Mouse (Mus musculus) heart, embryonic 13.5 days (tissue): Measurements from ENCODE around the gene Traip. TPM values are rescaled to one million over a fixed set of nuclear protein-coding genes. Genes with fewer than 3 reads are reported as not detected.

Experiments used
- ATAC-seq: fragments of 200-750 bp; cut with Nextera tagmentation; 2 replicates; pipeline ENCODE4 v1.8.0; 2017; ENCODE audit warnings: moderate TSS enrichment; ENCODE audit not compliant: insufficient number of reproducible peaks, low FRiP score, low TSS enrichment; ENCODE audit errors: extremely low read depth
- H3K27ac ChIP-seq: fragments of 300-500 bp; sonication (generic); replicated peaks from 2 replicates; pipeline ENCODE4 v1.5.1; 2015; ENCODE audit warnings: moderate library complexity, mild to moderate bottlenecking, inconsistent platforms
- H3K27me3 ChIP-seq: fragments of 300-500 bp; sonication (generic); replicated peaks from 2 replicates; pipeline ENCODE4 v1.6.1; 2015; ENCODE audit warnings: mild to moderate bottlenecking, inconsistent platforms
- H3K36me3 ChIP-seq: fragments of 300-500 bp; sonication (generic); 2 replicates; pipeline ENCODE4 v1.6.1; 2015; ENCODE audit warnings: mild to moderate bottlenecking, inconsistent platforms
- H3K4me1 ChIP-seq: fragments of 300-500 bp; sonication (generic); 2 replicates; pipeline ENCODE4 v1.6.1; 2015; ENCODE audit warnings: inconsistent platforms
- H3K4me2 ChIP-seq: fragments of 300-500 bp; sonication (generic); 2 replicates; pipeline ENCODE4 v1.6.1; 2015; ENCODE audit warnings: inconsistent platforms, mild to moderate bottlenecking, moderate library complexity
- H3K4me3 ChIP-seq: fragments of 300-500 bp; sonication (generic); 2 replicates; pipeline ENCODE4 v1.5.1; 2015; ENCODE audit warnings: moderate library complexity, mild to moderate bottlenecking, inconsistent platforms
- H3K9ac ChIP-seq: fragments of 300-500 bp; sonication (generic); 2 replicates; pipeline ENCODE4 v1.6.1; 2015; ENCODE audit warnings: inconsistent platforms, mild to moderate bottlenecking, moderate library complexity
- H3K9me3 ChIP-seq: fragments of 300-500 bp; sonication (generic); 2 replicates; pipeline ENCODE4 v1.6.1; 2016; ENCODE audit warnings: inconsistent platforms
- WGBS: fragments of 180-500 bp; shearing (Covaris S2); methylation state at CpG from one replicate; pipeline ENCODE4 v1.1.7; 2015; ENCODE audit warnings: mixed read lengths; 5-methylcytosine and 5-hydroxymethylcytosine counted together
- polyA plus RNA-seq: library from polyadenylated mRNA; unstranded; fragments of >200 nt; fragmentation: Nextera tagmentation; extraction: Ambion mirVana; gene quantifications from 2 replicates; pipeline ENCODE4 v1.2.1, GENCODE M21; 2015

Traip gene
- polyA plus RNA-seq, 1 experiment from 2014 or later, result 11.9 TPM

DNA sequence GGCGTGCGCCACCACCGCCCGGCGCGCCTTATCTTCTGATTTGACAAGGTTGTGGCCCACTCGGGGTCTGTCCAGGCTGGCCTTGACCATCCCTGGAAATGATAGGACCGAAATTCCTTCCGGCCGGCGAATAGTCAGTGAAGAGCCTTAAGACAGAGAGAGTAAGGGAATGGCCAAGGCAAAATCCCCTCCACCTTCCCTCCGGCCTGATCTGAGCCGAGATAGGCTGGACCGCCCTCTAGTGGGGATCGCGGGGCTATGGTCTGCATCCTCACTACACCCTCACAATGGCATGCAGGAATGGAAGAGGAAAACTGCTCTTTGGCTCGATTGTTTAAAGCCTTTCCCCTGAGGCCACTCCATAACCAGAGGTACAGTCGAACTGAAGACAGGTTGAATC is 36.4 kb downstream of the Traip start:
- peak overlapping the region; percentile 92 for H3K9ac ChIP-seq
- ATAC-seq, result no peak
- peak overlapping the region; percentile 91 for H3K4me2 ChIP-seq
- peak overlapping the region; percentile 79 for H3K4me3 ChIP-seq
- peaks cover 51% of the 10 kb centered on the region for H3K4me1 ChIP-seq
- no peaks in the 10 kb centered on the region for H3K27me3 ChIP-seq
- no peaks in the 10 kb centered on the region for H3K9me3 ChIP-seq
- peaks cover 6% of the 10 kb centered on the region for H3K36me3 ChIP-seq
- 4% methylated on average over 18 of the region's 18 CpGs for WGBS
- peak overlapping the region; percentile 100 for H3K27ac ChIP-seq

DNA sequence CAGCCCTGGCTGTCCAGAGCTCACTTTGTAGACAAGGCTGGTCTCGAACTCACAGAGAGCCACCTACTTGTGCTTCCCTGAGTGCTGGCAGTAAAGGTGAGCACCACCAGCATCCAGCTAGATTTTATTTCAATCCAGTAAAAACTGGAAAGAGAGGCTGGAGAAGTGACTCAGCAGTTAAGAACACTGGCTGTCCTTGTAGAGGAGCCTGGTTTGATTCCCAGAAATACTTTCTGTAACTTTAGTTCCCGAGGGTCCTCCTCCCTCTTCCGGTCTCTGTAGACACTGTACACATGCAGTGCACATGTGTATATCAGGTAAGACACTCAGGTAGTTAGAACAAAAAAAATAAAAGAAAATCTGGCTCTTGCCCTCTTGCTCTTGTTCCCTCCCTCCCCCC is 38.0 kb downstream of the Traip start:
- ATAC-seq, result no peak
- no peak overlapping the region for H3K4me2 ChIP-seq
- peaks cover 35% of the 10 kb centered on the region for H3K4me1 ChIP-seq
- H3K27ac ChIP-seq, result no peak overlapping the region
- no peak overlapping the region for H3K4me3 ChIP-seq
- H3K36me3 ChIP-seq, result peaks cover 6% of the 10 kb centered on the region
- 54% methylated on average over 3 of the region's 3 CpGs for WGBS
- no peak overlapping the region for H3K9ac ChIP-seq
- no peaks in the 10 kb centered on the region for H3K9me3 ChIP-seq
- no peaks in the 10 kb centered on the region for H3K27me3 ChIP-seq

DNA sequence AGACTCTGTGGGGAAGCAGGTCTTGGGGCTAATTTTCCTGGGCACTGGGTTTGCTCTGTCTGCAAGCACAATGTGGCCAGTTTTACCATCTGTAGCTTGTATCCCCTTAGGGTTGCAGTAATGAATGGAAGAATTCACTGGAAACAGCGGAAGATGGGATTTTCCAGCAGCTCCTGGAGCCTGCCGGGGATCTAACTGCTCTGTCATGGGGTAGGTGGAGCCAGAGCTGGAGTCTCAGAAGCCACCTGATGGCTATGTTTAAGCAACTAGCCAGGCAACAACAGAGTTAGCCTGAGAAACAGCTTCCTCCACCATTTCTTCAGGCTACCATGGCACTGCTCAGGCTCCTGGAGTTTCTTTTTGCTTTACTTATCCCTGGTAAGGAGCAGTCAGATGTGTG is 42.3 kb downstream of the Traip start, which contains the start of gene Cdhr4:
TSS of gene Cdhr4 (plus strand) at position 301 of the 400 bp plus-strand sequence.
- Histone ChIP-seq H3K4me2 (no peak within 1 kb of the TSS), H3K36me3 (no peaks in the 10 kb centered on the region), H3K27me3 (no peaks in the 10 kb centered on the region), H3K9me3 (no peaks in the 10 kb centered on the region), H3K4me1 (peaks cover 17% of the 10 kb centered on the region), H3K9ac (no peak within 1 kb of the TSS), H3K4me3 (no peak within 1 kb of the TSS), H3K27ac (no peak within 1 kb of the TSS)
- ATAC-seq, result no peak
- WGBS, result 61% methylated on average over 2 of the region's 2 CpGs

DNA sequence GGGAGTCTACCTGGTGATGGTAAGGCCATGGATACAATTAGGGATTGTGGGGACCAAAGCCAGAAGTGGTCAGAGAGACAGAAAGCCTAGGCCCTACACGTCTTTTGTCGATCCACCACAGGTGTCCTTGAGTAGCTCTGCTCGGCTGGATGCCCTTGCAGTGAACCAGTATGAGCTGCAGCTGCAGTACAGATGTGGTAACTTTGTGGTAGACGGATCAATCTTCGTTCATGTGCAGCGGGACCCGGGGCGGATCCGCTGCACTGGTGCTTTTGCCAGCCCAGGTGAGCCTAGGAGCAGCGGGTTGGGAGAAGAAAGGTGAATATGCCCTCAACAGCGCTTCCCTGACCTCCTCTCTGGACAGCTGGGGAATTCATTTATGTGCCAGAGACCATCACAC is 43.1 kb downstream of the Traip start:
- H3K36me3 ChIP-seq, result no peaks in the 10 kb centered on the region
- no peak overlapping the region for H3K27ac ChIP-seq
- peaks cover 14% of the 10 kb centered on the region for H3K4me1 ChIP-seq
- no peak overlapping the region for H3K4me2 ChIP-seq
- H3K9me3 ChIP-seq, result no peaks in the 10 kb centered on the region
- no peak for ATAC-seq
- no peaks in the 10 kb centered on the region for H3K27me3 ChIP-seq
- WGBS, result 80% methylated on average over 11 of the region's 11 CpGs
- H3K9ac ChIP-seq, result no peak overlapping the region
- H3K4me3 ChIP-seq, result no peak overlapping the region

DNA sequence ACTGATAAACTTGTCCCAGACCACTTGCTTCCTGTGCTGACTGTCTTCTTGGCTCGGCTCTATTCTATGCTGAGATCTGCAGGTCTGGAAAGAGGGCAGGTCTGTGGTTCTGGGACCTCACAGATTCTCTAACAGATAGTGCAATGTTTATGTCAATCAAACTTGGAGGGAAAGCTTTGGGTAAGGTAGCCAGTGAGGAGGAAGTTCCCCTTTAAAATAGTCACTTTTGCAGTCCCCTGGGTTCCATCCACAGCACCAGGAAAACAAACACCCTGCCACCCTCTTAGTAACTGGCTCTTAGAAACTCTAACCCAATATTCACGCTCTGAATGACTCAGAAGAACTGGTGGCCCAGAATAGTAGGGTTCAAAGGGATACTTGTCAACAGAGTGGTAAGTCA is 44.5 kb downstream of the Traip start:
- no peak overlapping the region for H3K4me3 ChIP-seq
- no peaks in the 10 kb centered on the region for H3K27me3 ChIP-seq
- H3K36me3 ChIP-seq, result no peaks in the 10 kb centered on the region
- 23% methylated on average over 2 of the region's 2 CpGs for WGBS
- H3K27ac ChIP-seq, result peak overlapping the region; percentile 40; the same call in 1 of the 2 replicates
- no peak for ATAC-seq
- no peaks in the 10 kb centered on the region for H3K9me3 ChIP-seq
- H3K9ac ChIP-seq, result peak overlapping the region; percentile 40
- H3K4me1 ChIP-seq, result peaks cover 14% of the 10 kb centered on the region
- no peak overlapping the region for H3K4me2 ChIP-seq

DNA sequence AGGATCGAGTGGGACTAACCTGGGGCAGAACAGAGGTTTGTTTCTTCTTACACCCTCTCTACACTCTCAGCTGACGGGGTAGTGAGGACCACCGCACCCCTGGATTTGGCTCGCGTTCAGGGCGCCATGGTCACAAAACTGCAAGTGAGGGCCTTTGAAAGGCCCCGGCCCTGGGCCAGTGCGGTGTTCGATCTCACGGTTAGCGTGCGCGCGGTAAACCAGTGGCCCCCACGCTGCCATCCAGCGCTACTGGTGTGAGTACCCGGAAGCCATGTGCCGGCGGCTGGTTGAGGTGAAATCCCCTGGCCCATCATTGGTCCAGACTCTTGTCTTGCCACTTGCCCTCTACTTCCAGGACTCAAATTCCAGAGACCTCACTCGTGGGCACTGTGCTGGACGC is 45.6 kb downstream of the Traip start:
- Histone ChIP-seq H3K27me3 (no peaks in the 10 kb centered on the region), H3K9ac (no peak overlapping the region), H3K27ac (no peak overlapping the region), H3K4me3 (no peak overlapping the region), H3K4me1 (peaks cover 14% of the 10 kb centered on the region), H3K4me2 (no peak overlapping the region), H3K9me3 (no peaks in the 10 kb centered on the region), H3K36me3 (no peaks in the 10 kb centered on the region)
- no peak for ATAC-seq
- WGBS, result 92% methylated on average over 21 of the region's 21 CpGs

DNA sequence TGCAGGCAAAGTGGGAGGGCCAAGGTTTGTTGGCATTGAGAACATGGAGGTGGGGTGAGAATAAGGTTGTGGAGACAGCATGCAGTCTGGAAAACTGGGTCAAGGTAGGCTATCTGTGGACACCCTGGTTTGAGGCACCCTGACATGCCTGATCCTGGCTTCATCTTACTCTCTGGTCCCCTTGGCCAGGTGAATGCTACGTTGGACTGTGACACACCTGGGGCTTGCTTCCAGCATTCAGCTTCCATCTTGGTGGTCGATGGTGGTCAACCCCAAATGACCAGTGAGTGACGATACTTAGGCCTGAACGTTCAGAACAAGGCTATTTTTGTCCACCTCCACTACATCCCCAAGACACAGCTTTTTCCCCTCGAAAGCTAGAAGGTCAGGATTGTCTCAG is 46.1 kb downstream of the Traip start, which contains the start of gene Gm20662:
TSS of gene Gm20662 (plus strand) at position 301 of the 400 bp plus-strand sequence.
- H3K4me2 ChIP-seq, result no peak within 1 kb of the TSS
- ATAC-seq, result no peak
- WGBS, result 73% methylated on average over 5 of the region's 5 CpGs
- H3K27ac ChIP-seq, result peak within 1 kb of the TSS; percentile 40; the same call in 1 of the 2 replicates
- H3K4me3 ChIP-seq, result no peak within 1 kb of the TSS
- H3K27me3 ChIP-seq, result no peaks in the 10 kb centered on the region
- no peaks in the 10 kb centered on the region for H3K36me3 ChIP-seq
- no peak within 1 kb of the TSS for H3K9ac ChIP-seq
- peaks cover 14% of the 10 kb centered on the region for H3K4me1 ChIP-seq
- no peaks in the 10 kb centered on the region for H3K9me3 ChIP-seq

DNA sequence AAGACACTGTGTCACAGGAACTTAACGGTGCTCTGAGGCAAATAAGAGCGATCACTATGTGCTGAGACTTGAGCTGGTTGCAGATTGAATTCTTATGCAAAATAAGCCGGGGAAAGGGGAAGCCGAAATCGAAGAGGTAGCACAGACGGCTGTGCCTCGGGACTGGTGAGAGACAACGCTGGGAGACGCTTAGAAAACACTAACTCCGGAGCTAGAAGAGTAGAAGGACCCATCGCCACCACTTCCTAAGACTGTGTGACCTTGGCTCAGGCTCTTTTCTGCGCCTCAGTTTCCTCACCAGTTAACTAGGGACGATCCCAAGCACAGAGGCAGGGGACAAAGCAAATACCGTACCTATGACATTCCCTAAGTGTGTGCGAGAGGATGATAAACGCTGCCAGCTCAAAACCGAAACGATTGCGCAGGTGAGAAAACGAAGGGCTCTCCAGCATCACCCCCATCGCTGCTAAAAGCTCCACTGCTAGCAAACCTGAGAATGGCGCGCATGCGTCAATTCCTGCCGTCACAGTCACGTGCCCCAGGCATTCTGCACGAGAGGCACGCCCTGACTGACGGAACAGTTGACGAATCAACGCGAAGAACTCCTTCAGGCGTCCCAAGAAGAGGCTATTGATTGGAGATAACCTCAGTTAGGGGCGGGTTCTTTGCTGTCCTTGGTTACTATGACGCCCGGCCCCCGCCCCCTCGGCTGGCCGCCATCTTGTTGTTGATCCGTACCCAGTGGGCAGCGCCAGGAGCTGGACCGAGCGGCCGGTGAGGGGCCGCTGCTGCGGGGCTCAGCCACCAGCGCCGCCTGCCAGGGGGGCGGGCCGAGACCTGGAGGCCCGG is 52.2 kb downstream of the Traip start, which contains the start of gene Ip6k1:
TSS of gene Ip6k1 (plus strand) at position 580 of the 849 bp plus-strand sequence.
- H3K4me3 ChIP-seq, result peak within 1 kb of the TSS; percentile 99
- no peaks in the 10 kb centered on the region for H3K36me3 ChIP-seq
- H3K27me3 ChIP-seq, result no peaks in the 10 kb centered on the region
- no peaks in the 10 kb centered on the region for H3K9me3 ChIP-seq
- H3K9ac ChIP-seq, result peak within 1 kb of the TSS; percentile 99
- ATAC-seq, result peak; percentile 97
- peaks cover 31% of the 10 kb centered on the region for H3K4me1 ChIP-seq
- peak within 1 kb of the TSS; percentile 97 for H3K27ac ChIP-seq
- peak within 1 kb of the TSS; percentile 92 for H3K4me2 ChIP-seq
- WGBS, result 1% methylated on average over 51 of the region's 51 CpGs

DNA sequence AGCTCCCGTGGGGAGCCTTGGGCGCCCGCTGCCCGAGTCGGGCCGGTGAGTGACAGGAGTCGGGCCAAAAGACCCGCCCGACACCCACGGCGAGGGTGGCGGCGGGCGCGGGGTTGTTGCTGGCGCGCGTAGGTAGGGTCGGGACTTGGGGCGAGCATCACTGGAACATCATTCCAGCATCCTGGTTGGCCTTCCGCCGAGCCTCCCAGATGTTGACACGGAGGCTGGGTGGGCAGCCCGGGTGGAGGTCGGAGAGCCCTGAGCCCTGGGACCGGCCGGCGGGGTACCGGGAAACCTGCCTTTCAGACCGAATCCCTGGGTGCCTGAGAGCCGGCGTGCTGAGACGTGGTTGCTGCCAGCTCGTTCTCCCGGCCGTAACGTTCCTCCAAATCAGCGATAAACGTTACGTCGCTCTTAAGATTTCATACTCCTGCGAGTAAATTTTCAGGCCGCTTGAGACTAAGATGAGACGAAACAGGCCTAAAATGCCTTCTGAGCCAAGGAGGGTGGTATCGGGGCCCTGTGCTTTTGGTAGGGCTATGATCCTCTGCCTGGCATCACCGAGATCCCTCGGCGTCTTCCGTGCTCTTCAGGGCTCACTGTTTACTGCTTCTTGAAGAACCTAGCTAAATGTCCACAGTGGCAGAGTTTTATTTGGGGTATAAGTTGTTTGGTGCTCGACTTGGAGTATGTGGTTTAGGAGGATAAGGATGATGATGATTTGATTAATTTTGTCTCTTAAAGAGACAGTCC is 53.0 kb downstream of the Traip start:
- Histone ChIP-seq H3K27me3 (no peaks in the 10 kb centered on the region), H3K9ac (peak overlapping the region; percentile 99), H3K4me3 (peak overlapping the region; percentile 99), H3K4me1 (peaks cover 31% of the 10 kb centered on the region), H3K27ac (peak overlapping the region; percentile 97), H3K4me2 (peak overlapping the region; percentile 88), H3K9me3 (no peaks in the 10 kb centered on the region), H3K36me3 (no peaks in the 10 kb centered on the region)
- WGBS, result under 1% methylated on average over 50 of the region's 50 CpGs
- no peak for ATAC-seq

DNA sequence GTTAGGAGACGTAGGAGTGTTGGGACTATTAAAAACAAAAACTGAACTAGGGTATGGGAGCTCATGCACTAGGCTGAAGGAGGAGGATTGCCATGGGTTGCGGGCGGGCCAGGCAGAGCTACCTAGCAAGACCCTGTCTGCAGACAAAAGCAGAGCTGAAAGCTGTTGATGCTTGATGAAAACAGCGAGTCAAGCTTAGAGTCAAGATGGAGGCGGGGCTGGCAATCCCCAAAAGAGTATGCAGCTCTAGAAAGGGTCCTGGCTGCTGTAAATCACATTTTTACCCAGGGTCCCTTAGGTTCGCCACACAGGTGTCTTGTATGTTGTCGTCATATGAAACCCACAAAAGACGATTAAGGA is 53.6 kb downstream of the Traip start:
- Histone ChIP-seq H3K9ac (peak overlapping the region; percentile 99), H3K9me3 (no peaks in the 10 kb centered on the region), H3K4me3 (peak overlapping the region; percentile 99), H3K27ac (peak overlapping the region; percentile 97), H3K36me3 (no peaks in the 10 kb centered on the region), H3K4me2 (peak overlapping the region; percentile 88), H3K27me3 (no peaks in the 10 kb centered on the region), H3K4me1 (peaks cover 37% of the 10 kb centered on the region)
- ATAC-seq, result no peak
- WGBS, result 24% methylated on average over 8 of the region's 8 CpGs

DNA sequence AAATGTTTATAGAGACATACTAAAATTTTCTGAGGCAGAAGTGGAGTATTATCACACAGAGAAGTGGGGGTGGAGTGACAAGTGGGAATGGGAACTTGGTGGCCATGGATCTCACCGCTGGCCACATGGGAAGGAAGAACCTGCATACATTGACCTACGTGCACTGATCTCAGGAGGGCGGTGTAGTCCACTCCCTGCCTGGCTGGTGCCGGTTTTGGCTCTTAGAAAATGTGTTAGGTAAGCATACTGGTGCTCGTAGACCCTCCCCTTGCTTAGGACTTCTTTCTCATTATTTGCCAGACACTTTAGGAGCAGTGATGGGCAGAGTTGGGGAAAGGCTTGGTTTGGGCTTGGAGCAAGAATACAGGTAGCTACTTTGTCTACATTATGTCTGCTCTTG is 58.1 kb downstream of the Traip start:
- Histone ChIP-seq H3K36me3 (peaks cover 12% of the 10 kb centered on the region), H3K4me3 (no peak overlapping the region), H3K9ac (no peak overlapping the region), H3K4me1 (peaks cover 36% of the 10 kb centered on the region), H3K27me3 (no peaks in the 10 kb centered on the region), H3K4me2 (no peak overlapping the region), H3K9me3 (no peaks in the 10 kb centered on the region), H3K27ac (no peak overlapping the region)
- WGBS, result 78% methylated on average over 5 of the region's 5 CpGs
- no peak for ATAC-seq
